Mouse (Mus musculus): Measurements from ENCODE around the gene Fgfr2.

Gene Fgfr2

DNA sequence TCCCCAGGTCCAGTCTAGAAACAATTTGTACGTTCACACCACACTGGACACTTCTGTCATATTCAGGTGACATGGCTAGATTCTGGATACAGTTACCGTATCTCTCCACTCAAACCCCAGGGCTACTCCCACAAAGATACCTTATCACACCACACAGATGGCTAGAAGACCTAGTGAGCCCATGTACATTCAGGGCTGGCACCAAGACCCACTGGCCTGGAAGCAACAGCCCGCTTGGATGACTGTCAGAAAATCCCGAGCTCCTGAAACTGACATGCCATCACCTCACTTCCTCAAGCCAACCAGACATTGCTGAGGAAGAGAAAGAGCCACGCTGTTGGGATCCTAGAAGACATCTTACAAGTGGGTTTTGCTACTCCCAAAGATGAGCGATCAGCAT lies 384.3 kb downstream of the Fgfr2 start:
- DNase-seq, result no peak

DNA sequence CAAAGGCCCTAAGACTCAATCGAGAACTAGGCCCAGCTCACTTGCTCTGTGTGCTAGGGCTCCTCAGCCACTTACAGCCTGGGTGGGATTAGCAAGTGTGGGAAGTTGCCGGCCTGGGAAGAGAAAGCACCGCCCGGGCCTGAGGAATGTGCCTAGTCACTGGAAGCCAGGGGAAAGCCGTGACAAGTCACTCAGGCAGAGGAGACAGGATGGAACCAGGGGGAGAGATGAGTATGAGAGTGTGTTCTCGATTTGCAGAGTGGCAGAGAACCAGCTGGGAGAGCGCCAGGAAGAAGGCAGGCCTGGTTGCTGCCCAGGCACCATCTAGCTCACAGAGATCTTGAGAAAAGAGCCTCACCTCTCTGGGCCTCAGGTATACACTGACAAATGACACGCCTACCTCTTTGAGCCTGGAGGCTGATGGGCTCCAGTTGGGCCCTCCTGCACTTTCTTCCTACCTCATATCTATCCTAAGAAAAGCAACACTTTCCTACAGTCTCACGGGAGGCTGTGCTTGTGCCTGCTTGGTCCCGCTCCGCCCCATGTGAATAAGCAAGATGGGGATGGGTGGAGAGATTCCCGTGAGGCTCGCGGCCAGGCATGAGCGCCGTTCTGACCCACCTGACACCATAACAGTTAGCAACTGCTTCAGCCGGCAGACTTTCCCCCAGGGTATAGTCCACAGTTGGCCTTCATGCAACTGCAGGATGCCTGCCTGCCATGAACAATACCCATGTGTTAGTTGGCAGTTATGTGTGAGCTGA lies 386.9 kb downstream of the Fgfr2 start:
- DNase-seq, result peak; percentile 77

DNA sequence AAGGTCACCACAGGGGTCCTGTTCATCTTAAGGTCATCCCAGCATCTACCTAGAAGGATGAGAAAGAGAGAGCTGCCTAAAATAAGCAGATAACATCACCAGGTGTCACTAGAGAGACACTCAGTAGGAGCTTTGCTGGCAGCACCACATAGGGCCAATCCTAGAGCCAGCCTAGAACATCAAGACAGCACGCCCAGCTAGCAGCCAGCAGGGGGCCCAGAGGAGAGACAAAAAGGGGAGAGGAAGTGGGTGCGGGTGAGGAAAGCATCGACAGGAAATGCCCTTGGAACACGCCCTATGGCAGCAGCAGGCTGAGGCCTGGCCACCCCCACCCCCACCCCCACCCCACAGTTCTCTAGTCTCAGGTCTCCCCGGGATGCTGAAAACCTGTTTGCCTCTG lies 388.0 kb downstream of the Fgfr2 start:
- DNase-seq, result peak; percentile 58

DNA sequence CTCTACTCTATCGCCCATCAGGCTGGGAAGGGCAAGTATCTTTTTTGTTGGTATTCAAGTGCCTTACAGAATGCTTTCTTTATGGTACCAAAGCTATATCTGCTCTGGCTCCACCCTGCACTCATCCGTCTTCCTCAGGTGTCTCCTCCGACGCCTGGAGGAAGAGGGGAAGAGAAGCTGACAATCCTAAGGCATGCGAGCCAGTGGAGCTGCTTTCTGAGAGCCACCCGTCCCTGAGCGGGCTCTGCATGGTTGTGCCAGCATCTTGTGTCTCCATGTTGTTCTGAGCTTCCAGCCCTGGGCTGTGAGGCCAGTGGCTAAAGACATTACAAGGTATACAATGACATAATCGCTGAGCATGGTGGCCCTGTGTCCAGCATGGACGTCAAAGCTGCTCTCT lies 388.9 kb downstream of the Fgfr2 start:
- no peak for DNase-seq

DNA sequence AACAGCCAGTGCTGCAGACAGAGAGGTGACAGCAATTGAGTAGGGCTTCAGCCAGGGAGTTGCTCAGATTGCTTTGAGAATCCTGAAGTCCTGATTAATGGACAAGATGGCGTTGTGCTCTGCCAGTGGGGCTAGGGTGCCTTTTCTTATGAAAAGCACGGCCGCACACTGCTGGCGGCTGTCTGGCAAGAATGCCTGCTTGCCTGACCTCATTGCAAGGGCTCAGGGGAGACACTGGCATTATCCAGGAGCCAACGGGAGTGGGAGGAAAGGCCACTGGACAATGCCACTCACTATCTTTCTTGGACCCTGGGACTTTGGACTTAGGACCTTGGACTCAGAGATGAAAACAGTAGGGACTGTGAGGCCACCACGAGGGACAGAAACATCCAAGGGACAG lies 389.6 kb downstream of the Fgfr2 start:
- DNase-seq, result peak; percentile 64

DNA sequence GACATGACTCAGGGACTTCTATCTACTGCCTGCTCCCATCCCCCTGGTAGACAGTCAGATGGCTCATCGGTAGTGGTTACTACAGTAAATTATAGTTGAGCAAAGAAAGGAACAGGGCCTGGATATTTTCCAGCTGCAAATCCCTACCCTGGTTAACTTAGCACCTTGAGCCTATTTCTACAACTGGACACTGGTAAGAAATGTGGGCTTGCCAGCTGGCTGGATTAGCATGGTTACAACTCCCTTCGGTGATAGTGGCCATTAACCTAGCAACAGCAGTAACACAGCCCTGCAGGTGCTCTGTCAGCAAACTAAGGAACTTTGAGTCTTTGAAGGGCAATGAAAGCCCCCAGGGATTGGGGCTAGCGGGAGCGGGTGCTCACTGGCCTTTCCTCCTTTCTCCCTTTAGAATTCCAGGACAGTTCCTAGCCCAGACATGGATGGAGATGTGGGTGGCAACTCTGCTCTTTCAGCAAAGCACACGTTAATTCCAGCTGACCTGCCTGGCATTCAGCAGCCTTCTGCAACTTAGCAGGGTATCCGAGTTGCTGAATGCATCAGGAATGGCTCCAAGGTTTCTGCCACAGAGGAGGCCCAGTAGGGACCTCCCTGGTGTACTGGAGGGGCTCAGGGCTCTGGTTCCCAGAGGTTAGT lies 390.9 kb downstream of the Fgfr2 start:
- peak; percentile 55 for DNase-seq

DNA sequence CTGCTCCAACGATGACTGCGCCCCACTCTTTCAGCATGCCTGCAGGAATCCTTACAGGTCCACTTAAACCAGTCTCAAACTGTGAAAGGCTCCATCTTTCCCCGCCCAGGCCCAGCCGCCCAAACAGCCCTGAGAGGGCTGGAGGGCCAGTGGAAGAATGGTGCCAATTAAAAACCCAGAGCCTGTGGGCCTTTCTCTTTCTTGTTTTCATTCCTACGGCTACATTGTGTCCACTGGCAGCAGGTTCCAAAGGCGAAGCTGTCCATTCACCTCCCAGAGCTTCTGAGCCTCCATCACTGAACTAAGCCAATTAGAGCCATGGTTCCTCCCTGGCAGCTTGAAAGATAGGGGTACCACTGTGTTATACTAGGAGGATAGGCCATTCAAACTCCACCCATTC lies 391.6 kb downstream of the Fgfr2 start:
- DNase-seq, result no peak

DNA sequence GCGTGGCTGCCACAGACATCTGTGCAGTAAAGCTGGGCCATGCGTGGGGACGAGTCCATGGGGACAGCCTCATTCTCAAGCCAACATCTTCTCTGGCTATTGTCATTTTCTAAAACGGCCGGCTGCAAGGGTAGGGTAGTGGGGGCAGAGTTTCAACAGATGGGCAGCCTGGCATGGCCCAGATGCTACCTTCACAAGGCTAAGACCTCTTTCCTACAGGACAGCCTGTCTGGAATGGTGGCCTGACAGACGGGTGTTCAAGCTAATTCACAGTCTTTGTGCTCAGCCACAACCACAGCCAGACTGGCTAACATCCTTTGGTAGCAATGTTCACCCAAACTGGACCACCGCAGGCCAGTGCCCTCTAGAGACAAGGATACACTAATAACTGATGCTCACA lies 392.6 kb downstream of the Fgfr2 start:
- no peak for DNase-seq

DNA sequence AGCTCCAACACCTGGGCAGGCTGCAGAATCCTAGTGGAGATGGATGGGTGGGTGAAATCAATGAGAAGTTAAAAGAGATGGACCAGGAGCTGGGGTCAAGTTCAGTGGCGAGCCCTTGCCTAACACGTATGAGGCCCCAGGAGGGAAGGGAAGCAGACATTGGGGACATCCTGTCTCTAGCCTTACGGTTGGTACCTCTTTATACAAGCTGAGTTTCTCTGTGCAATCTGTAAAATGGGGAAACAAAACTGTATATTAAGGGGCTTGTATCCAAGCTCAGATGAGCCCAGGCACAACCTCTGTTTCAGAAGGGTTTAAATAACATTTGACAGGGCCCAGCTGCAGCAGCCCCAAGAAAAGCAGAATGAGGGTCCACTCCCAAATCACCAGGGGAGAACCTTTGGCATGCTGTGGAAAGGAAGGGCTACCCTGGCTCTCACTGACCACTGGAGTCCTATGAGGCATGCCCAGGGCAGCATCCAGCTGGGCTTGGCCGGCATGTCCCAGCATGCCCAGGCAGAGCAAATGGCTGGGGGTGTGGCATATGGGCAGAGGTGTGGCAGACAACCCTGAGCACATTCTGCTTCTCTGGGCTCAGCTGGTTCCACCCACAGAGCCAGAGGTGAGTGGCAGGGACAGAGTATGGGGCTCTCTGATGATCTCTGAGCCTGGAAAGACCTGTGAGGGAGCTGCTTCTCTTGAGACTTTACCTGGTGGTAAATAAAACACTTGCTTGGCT lies 393.9 kb downstream of the Fgfr2 start:
- DNase-seq, result peak; percentile 76

DNA sequence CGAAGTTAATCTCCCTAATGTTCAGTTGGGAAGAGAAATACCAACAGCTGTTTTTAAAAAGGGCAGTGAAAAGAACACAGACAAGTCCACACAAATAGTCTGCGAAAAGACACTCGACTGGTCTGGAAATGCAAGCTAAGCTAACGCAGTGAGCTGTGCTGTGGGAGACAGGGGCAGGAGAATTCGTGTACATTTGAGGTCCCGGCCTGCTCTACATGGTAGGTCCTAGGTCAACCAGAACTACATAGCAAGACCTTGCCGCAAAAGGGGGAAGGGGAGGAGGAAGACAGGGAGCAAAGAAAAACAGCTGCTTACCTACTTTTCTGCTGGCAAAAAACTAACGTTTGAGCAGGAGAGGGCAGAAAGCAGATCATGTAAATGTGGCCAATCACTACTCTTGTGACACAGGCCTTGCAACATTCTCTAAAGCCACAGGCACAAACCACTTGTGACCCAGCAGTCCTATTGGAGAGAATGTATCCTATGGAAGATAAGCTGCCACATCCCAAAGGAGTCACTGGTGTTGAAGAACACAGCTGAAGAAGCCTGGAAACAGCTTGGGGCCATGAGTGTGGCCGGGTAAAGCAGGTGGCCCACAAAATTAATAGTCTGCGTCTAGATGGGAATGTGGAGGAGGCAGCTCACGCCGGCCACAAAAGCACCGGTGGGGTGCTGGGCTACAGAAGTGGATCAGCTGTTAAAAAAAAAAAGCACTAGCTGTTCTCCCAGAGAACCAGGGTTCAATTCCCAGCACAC lies 396.9 kb downstream of the Fgfr2 start:
- DNase-seq, result no peak

DNA sequence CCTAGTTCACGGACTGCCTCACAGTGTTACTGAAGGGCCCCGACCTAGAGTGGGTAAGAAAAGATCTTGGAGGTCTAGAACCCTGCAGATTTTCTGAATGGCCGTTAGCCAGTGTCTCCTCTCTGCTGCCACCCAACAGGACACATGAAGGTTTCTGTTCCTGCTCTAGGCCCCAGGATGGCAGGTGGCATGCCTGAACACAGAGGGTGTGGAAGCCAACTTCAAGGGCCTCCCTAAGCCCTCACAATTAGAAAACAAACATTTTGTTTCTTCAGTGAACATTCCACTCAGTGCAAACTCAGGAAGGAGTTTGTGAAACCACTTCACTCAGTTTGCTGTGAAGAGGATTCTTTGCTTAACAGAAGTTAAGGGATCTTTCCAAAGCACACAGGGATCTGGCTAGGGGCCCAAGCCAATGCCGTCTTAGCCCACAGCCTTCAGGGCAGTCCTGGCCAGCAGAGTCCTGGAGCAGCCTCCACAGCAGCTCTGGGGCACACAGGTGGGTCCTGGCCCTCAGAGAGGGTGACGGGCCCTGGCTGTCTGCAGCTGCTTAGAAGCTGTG lies 398.6 kb downstream of the Fgfr2 start:
- peak; percentile 52 for DNase-seq

DNA sequence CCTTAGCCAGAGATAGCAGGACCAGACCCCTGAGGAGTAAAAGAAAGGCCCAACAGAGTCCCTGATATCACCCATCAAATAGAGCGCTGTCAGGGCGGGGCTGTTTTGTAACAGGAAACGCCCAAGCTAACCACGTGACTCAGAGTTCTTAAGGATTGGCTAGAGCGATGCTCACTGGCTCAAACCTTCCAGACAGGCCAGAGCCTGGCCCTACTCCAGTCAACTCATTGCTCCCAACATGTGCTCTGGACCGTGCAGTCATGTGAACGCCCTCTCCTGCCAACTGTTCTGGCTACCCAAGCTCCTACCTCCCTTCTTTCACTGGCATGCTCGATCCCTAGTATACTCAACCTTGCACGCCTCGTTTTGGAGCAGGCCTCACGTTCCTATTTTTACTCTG lies 399.2 kb downstream of the Fgfr2 start:
- peak; percentile 98 for DNase-seq

DNA sequence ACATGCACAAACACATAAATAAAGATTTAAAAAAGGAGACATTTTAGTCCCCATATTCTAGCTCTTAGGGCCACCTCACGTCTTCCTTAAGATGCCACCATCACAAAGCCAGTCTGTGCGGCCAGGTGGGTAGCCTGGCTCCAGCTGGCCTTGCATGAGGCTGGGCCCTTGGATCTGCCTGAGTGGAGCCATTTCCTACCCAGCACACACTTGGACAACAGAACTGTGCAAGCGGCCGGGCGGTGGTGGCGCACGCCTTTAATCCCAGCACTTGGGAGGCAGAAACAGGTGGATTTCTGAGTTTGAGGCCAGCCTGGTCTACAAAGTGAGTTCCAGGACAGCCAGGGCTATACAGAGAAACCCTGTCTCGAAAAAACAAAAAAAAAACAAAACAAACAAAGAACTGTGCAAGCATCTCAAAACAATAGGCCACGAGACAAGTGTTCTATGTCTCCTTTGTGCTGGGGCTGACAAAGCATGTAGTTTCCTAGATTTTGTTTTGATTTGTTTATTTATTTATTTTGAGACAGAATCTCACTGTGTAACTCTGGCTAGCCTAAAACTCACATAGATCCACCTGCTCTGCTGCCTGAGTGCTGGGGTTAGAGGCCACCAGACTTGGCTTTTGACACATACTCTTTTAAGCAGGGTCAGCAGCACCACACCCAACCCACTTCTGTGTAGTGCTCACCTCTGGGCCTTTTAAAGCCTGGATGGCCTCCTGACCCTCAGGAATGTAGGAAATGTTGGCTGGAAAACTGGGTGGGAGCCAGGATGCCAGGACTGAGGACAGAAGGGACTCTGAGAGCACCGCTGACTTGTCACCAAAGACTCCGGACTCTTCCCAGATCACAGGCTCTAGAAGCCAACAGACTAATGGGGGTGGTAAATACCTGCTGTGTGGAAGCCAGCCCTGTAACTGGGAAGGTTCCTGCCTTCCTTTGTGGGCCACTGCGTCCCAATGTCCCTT lies 400.5 kb downstream of the Fgfr2 start:
- peak; percentile 81 for DNase-seq

DNA sequence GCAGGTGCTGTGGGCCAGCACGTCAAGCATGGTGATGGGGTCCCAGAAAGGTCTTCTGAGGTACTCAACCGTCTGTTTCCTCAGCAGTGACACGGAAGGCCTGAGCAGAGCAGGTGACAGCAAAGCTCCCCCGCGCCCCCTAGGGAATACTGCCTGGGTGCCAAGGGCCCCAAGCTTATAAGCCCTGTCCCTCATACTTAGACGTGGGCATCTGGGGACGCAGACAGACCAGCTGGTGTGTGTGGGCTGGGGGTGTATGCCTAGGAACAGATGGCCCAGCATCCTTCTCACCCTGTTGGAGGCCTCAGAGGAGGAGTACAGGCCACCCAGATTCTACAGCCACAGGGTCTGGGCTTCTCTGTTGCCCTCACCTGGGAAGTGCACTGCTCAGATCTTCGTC lies 402.6 kb downstream of the Fgfr2 start:
- DNase-seq, result no peak

DNA sequence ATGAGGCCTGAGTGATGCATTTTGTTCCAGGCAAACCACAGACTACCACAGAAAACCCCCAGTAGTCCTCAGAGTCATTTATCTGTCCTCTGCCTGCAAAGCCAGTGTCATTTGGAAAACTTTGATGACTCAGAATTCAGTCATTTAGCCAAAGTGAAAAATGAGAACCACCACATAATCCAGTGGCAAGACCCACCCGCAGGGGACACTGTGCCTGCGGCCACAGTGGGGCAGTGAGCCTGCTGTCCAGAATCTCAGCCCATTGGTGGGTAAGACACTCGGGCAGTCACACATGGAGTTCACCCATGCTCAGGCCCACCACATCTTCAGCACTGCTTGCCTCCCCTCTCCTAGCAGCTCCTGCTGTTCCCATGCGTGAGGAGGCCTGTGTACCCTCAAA lies 403.6 kb downstream of the Fgfr2 start:
- no peak for DNase-seq

DNA sequence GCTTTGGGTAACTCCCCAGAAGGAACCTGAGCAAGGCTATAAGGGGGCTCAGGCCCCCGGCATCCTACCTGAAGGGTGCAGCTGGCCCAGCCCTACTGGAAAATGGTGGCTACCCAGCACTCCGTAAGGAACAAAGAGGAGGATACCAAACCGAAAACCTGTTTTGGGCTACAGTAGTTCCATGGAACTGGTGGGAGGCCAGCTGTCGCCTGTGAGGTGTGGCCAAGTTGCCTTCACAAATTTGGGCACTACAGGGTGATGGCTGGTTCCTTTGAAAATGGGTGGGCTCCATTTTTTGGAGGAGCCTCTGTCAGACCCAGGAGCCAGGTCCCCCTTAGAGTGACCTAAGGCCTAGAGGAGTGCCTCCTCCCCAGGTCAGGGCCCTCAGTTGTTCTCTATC lies 407.9 kb downstream of the Fgfr2 start:
- no peak for DNase-seq

DNA sequence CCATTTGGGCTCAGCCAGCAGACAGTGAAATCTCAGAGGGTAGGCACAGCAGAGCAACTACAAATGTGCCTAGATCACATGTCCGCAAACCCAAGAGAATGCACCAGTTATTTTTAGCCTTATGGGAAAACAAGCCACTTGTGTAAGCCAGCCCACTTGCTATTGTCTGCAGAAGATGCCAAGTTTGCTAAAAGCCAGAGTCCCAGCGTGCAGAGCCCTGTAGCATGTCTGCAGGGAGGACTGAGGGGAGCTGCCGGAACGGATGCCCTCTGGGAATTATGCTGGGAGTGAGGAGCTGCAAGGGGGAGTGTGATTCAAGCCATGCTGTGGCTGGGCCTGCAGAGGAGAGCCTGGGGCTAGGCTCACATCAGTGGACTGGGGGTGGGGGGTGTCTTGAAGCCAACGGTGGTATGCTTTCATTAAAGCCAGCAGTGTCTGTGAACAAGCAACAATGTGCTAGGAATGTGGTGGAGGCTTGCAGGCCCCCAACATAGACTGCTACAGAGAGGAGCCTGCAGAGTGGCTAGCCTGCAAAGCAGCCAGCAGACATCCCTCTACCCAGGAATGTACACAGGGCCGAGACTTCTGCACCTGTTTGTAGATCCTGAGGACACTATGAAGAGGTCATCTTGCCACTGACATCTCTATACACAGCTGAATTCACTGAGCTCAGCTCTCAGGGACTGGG lies 408.8 kb downstream of the Fgfr2 start:
- peak; percentile 75 for DNase-seq

DNA sequence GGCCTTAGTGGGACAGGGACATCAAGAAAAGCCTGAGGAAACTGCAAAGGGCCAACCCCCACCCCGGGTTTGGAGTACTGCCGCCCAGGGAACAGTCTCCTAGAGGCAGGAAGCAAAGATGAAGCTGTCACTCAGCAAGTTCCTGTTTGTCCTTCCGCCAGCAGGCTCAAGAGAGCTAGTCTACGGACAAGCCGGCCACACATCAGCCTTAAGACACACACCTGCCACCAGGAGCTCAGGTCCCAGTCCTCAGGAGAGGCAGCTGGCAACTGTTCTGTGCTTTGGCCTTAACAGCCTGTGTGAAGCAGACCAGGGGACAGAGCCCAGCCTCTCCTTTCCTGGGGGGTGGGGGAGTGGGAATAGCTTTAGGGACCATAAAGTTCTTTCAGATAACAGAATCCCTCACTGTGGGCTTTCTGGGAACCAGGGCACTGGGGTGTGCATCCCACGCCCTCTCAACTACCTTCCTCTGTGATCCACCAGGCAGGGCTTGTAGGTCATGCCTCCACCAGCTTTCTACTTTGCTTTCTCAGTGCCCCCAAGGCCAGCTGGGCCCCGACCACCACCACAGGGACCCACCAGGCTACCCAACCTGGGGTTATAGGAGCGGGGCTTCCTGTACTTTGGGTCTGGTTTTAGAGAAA lies 409.5 kb downstream of the Fgfr2 start:
- peak; percentile 64 for DNase-seq

DNA sequence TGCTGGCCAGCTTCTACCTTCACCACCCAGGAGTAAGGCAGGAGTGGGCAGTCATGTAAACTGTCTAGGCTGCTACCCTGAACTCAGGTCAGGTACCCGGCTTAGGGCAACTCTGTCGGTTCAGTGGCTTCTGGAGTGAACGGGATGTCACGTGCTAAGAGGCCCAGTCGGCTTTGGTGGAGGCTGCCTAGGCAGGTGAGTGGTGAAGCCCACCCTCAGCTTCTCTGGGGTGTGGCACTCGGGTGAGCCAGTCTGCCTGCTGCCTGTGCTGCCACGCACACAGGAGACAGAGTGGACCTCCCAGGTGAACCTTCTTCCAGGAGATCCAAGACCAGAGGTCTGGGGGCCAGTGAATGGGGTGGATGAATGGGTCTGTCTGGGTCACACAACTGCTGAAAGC lies 410.2 kb downstream of the Fgfr2 start:
- no peak for DNase-seq

DNA sequence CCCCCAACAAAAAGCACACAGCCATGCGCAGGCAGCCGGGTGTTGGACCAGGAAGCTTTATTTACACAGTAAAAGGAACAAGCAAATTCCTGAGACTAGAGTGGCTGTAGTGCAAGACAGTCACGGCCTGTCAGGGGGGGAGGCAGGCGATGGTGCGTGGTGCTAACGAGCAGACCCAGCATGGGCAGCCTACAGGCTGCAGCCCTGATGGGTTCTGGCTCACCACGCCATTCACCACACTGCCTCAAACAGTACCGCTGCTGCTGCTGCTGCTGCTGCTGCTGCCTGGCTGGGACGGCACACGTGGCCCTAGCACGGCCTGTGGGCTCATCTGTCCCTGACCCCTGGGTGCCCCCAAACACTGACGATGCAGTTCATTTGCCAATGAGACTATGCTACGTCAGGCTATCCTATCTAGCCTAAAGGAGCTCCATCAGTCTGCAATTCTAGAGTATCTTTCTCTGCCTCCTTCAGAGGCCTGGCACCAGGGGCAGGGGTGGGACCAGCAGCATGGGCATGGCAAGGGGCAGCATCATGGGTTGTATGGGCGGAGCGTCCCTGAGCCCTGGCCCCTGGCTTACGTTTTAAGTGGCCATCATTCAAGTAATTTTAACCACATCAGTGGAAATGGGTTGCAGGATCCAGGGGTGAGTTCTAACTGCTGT lies 411.0 kb downstream of the Fgfr2 start:
- DNase-seq, result no peak

All from kidney, adult 11 months (tissue).